Mouse (Mus musculus): Measurements from ENCODE around the gene Wdr6.

DNA sequence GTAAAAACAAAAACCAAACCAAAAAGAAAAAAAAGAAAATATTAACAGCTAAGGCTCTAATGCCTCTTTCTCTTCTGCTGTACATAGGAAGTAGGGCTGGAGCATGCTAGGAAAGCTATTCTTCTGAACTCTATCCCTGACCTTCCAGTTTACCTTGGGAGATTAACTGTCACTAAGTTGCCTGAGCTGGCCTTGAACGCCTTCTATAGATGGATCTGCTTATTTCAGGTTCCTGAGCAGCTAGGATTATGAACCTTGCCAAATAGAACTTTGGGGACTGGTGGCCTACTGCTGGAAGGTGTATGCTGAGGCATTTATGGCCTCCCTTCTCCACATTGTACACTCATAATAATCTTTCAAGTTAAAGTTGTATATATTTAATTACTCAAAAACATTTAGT is 47.6 kb downstream of the Wdr6 start:
- TF ChIP-seq GATA1 (IDR thresholded peaks at IDR 0.05; ENCODE audit: borderline replicate concordance, low read length) = no peak
- no peak for TF ChIP-seq CTCF (IDR thresholded peaks at IDR 0.05; ENCODE audit: low read depth, low read length)
- TF ChIP-seq TAL1 (conservative IDR thresholded peaks at IDR 0.05; ENCODE audit: low read depth, low read length) = no peak
- TF ChIP-seq POLR2AphosphoS5 (IDR thresholded peaks at IDR 0.05; ENCODE audit: insufficient replicate concordance, low read depth, low read length) = no peak
